Mouse (Mus musculus) left cerebral cortex, postnatal 36 days (tissue): ENCODE measurements around the gene Chm. TPM values are rescaled to one million over a fixed set of nuclear protein-coding genes. Genes with fewer than 3 reads are reported as not detected.
"Not testable (repeated sequence)": the region's sequence is repeated elsewhere in the genome, so short reads cannot be mapped to it uniquely, and the experiment has no call there.

Source experiments
- DNase-seq, 2 experiments: peaks; one replicate each; pipeline ENCODE4 v3.0.0; 2021 to 2022; ENCODE audit warnings: low spot score in 2 of 2, mixed read lengths in 1 of 2
- intact Hi-C: fragments of 180-260 bp; cut with DNase I; formaldehyde crosslinking; loops from one replicate; pipeline ENCODE4 v1.15.1; 2025
- microRNA-seq: library from miRNA; unstranded; fragments of <30 nt; microRNA quantifications from one replicate; pipeline ENCODE4 v1.2.0, GENCODE M21; 2022
- total RNA-seq, 2 experiments: library from RNA; stranded (reverse); gene quantifications; 2 replicates each; pipeline ENCODE4 v1.2.3; 2021

The Chm gene
- total RNA-seq, result 10 to 100 TPM; 38.4 to 41.4 TPM

DNA sequence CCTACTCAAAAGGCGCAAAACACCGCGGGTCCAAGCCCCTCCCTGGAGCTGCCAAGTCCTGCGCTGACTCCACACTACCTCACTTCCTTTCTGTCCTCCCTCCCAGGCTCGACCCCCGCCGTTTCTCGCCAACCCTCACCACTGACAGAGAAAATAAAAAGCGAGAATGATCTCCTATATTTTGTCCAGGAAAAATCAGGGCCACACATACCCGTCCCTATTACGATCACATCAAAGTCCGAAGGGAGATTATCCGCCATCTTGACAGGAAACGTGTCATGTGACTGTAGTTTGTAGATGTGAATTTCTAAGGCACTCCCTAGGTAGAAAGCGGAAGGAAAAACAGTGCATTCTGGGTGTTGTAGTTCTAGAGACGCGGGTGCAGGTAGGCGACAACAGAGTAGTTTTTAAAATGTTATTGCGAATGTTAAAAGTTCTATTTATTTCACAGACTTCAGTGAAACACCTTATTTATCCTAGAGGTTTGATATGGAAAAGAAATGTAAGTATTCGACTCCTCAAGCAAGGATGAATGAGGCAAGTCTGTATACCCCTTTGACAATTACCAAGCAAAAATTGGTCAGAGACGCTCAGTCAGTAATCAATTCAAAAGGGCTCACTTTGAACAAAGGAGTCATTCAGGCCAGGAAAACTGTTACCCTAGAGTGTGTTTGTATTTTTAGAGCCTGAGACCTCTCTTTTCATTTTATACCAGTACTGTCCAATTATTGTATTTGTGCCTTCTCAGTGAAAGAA, at the start of gene Chm:
Gene Chm (minus strand): TSS at position 288 of the 756 bp plus-strand sequence.
- peak; percentile 43 to 58 for DNase-seq
- intact Hi-C loops, result no loop called here

DNA sequence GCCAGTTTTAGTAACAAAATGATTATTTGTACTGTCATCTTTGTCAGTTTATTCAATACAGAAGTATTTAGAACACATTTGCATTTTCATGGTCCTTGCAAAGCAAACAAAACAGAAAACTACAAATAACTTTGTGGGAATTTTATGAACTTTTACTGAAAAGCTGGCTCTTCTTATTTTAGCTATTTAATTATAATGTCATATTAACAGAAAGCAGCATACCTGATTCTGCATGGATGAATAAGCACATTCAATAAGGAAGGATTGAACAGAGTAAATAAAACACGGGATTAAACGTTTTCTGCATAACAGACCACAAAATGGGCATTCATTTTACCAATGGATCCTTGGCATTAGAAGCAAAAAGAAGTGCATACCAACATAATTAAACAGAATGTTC, 8.6 kb upstream of the Chm start:
- intact Hi-C loops, result no loop called here
- DNase-seq, result no peak

DNA sequence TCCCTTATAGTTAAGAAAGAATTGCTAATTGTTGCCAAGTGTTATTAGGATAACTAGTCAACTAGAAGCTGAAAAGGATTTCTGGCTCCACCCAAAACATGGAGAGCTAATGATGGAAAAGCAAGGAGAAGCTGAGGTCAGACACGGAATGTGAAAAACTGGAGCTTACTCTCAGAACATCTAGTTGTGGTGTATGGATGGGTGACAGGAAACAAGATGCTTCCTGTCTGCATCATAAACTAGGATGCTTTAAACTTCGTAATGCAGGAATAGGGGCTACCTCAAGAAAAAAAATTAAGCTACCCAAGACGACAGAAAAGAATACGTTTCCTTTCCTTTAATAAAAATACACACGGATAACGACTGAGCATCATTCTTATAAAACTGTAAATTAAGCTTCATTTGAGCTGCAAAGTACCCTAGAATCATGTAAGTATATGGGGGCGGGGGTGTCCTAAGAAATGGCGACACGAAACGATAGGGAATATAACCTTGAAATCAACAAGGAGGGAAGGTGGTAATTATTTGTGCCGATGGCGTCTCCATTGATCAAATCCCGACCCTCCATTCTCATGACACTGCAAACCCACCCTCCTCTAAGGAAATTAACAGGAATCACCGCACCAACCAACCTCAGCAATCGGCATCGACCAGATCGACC, 618 bp downstream of the Chm start:
- DNase-seq, result no peak
- intact Hi-C loops, result no loop called here

DNA sequence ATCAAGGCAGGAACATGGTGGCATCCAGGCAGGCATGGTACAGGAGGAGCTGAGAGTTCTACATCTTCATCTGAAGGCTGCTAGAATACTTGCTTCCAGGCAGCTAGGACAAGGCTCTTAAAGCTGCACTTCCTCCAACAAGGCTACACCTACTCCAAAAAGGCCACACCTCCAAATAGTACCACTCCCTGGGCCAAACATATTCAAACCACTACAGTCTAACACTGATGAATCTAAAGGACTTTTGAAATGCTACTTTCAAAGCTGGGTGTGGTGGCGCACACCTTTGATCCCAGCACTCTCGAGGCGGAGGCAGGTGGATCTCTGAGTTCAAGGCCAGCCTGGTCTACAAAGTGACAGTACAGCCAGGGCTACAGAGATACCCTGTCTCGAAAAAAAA, 4.5 kb downstream of the Chm start:
- intact Hi-C loops, DNase-seq: not testable (repeated sequence)

DNA sequence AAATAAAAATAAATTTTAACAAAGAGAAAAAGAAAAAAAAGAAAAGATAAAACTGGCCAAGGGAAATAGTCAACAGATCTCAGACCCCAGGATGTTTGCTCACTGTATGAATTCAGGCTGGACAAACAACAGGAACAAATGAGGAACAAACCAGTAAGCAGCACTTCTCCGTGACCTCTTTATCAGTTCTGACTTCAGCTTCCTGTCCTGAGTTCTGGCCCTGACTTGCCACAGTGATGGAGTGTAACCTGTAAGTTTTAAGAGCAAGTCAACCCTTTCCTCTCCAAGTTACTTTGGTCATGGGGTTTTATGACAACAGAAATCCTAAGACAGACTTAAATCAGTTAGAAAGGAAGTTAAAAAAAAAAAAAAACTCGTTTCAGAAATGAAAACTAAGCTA, 12.6 kb downstream of the Chm start:
- intact Hi-C loops, result no loop called here
- no peak for DNase-seq

DNA sequence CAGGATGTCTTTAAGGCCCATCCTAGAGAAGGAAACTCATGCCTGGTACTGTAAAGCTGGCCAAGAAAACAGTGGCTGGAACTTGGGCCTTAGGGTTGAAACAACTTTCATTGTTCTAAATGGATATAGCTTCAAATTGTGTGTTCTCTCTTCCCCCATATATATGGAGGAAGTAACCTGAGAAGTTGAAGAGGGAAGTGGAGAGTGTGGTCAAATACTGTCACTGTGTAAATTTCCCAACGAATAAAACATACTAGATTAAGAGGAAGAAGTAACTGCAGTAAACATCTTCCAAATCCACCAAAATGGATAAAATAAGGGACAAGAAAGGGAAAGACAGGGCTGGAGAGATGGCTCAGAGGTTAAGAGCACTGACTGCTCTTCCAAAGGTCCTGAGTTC, 13.0 kb downstream of the Chm start:
- intact Hi-C loops, result no loop called here
- no peak for DNase-seq

DNA sequence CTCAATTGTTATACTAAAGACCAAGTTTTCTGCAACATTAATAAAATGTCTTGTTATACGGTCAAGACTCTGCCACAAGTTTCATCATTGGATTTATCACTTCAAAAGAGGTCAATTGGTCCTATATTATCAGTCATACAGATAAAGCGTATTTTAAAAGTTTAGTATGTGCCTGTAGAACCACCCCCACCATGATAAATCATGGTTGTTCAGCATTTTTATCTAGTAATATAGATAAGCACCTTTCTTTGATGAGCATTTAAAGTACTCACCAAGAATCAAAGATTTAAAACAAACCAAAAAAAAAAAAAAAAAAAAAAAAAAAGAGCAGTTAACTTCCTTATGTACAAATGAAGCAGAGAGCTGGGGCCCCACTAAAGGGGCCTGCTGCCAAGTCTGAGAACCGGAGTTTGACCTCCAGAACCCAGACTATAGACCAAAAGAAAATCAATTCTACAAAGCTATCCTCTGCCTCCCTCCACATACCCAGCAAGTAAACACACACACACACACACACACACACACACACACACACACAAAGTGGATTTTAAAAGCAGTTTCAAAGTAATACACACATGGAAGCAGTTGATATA, 25.0 kb downstream of the Chm start:
- intact Hi-C loops, result no loop called here
- DNase-seq, result no peak

DNA sequence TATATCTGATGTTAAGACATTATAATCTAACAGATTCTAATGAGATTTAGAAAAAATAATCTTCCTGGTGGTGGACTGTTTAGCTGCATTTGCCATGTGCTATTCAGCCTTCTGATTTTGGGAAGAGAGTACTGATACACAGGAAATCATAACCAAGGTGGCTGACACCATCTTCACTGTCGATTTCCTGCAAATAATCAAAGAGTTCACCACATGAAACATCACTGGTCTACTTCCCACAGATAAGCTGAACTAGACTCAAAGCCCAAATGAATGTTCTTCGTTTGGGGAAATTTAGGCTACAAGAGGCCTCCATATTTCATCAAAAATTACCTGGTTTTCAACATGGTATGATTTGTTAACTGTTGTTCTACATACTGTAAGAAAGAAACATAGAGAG, 101.1 kb downstream of the Chm start:
- intact Hi-C loops, result no loop called here
- DNase-seq, result no peak

DNA sequence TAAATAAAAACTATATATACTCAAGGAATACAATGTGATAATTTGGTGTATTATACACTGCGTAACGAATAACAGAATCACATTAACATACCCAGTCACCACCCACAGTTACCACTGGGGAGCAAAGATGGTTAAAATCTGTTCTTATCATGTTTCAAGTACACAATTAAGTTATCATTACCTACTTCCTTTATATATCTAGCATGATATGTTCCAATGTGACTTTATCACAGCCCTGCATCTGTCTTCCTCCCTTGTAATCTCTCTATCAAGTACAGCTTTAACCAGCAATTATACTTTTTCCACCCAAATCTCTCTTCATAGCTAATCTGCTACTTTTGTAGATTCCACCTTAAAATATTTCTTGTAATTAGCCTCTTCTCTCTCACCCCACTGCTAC, 109.3 kb downstream of the Chm start:
- intact Hi-C loops, result no loop called here
- DNase-seq, result no peak

DNA sequence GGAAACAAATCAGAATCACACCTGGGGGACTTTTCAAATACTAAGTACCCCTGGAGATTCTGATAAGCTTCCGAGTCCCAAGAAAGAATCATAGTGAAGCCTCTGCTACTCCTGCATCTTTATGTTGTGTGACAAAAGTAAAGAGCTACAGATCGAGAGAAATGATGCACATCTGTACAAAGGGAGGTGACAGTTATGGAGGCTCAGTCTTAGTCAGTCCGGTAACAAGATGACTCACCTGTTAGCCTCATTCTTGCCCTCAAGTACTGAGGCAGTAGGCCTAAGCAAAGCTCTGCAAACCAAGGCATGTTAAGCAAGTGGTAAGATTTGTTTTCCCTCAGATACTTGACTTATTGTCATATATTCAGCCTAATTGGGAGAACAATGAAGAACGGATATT, 110.5 kb downstream of the Chm start:
- intact Hi-C loops, result no loop called here

DNA sequence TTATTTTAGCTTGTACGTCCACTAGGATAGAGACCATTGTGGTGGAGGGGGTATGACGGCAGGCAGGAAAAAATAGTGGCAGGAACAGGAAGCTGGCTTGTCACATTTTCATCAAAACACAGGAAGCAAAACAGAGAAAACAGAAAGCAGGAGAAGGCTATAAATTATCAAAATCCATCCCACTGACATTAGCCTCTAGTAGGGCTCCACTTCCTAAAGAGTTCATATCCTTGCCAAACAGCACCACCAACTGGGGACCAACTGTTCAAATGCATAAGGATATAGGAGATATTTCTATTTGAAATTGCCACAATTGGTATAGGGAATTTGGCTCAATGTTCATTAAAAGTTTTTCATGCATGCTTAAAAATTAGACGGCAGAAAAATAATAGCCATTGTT, 181.7 kb downstream of the Chm start:
- no peak for DNase-seq
- intact Hi-C loops, result no loop called here

More for the DNA sequence above, 110.5 kb downstream of the Chm start:
- no peak for DNase-seq

DNA sequence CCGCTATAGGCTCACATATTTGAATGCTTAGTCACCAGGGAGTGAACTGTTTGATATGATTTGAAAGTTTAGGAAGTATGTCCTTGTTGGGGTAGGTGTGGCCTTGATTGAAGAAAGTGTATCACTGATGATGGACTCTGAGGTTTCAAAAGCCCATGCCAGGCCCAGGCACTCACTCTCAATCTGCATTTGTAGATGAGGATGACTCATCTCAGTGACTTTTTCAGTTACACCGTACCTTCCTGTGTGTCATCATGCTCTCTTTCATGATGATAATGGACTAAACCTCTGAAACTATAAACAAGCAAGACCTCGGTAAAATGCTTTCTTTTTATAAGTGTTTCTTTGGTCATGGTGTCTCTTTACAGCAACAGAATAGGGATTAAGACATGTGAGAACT, 183.1 kb downstream of the Chm start:
- intact Hi-C loops, result no loop called here
- DNase-seq, result no peak

Small RNA genes lying within 50 kb of the gene (microRNA-seq; reads per million reads assigned to microRNA genes)
- gene Mir361, result 3,527 reads per million, percentile 89 among the genes with 10 or more reads in this experiment

Other genes starting within 250 kb of the Chm start
- gene Dach2, start 112.0 kb upstream of the Chm start, total RNA-seq, result under 1 TPM; 0.34 to 0.57 TPM